Mouse (Mus musculus) right cerebral cortex, postnatal 36 days (tissue): ENCODE results near the gene Arhgef39.

Source experiments
- DNase-seq, 2 experiments: peaks; one replicate each; pipeline ENCODE4 v3.0.0; 2022; ENCODE audit warnings: low spot score in 2 of 2, mixed read lengths in 1 of 2

Arhgef39 gene

DNA sequence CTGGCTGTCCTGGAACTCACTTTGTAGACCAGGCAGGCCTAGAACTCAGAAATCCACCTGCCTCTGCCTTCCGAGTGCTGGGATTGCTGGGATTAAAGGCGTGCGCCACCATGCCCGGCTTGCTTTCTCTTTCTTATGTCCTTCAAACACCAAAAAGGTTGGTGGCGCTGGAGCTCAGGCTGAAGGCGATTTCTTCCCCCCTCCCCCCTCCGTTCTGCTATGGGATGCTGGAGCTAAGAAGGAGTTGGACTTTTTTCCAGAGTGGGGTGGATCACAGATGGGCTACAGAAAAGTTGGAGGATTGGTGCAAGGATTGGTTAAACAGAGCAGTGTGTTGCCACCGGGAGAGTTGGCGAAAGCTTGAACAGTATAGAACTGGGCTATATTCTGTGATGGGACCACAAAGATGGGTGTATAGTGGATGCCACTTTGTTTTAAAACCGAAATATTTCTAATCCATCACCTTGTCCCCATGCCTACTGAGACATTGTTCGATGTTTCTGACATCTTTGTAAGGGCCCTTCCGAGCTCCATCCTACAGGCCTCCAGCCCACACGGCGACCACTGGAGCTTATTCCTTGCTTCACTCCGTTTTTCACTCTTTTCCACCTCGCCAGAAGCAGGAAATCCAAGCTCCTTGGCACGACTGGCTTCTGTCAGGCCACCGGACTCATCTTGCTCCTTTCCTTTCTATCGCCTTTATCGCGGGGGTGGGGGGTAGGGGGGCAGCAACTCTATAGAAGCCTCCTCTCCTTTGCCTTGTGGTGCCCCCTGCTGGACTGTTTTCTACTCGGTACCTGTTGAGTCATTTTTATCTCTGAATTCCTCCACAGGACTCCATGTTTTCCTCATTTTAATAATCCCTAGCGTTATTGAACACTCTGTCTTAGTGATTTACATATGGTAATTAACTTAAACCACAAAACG, 20.3 kb downstream of the Arhgef39 start:
- DNase-seq, result no peak

GRCm38 (mm10) chr4:43478534-43478858, 21.0 kb downstream of the Arhgef39 start:
- DNase-seq, result no peak

GRCm38 (mm10) chr4:43477857-43478533, 21.5 kb downstream of the Arhgef39 start:
- DNase-seq, result peak; percentile 83 to 84

GRCm38 (mm10) chr4:43476604-43477003, 22.9 kb downstream of the Arhgef39 start:
- DNase-seq, result no peak

- no peak for DNase-seq
These were observed 25.9 kb downstream of the Arhgef39 start for GRCm38 (mm10) chr4:43473636-43474035.

DNA sequence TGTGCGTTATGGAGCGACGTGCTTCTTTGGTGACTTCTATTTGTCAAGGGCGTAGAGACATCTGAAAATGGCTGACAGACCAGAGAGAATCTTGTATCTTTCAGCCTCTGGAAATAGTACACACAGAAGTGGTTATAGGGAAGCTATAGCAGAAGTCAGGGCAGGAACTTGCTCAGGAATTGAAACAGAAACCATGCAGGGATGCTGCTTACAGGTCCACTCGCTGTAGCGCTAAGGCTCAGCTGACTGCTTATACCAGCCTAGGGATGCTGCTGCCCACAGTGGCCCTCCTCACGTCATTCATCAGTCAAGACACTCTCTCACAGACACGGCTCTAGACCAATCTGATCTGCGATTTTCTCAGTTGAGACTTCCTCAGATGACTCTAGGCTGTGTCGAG, 29.2 kb downstream of the Arhgef39 start:
- DNase-seq, result no peak

DNA sequence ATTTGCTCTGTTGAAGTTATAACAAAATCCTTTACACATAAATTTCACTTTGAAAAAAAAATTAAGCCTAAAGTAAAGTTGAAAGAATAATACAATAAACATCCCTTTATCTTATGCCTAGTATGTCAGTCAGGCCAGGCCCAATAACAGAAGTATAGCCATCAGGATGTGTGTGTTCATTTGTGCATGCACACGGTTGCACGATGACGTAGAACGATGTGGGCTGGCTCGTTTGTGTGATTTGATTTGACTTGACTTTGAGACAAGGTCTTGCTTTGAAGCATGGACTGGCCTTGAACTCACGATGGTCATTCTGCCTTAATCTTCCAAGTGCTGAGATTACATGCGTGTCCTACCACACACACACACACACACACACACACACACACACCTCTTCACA, 32.6 kb downstream of the Arhgef39 start:
- no peak for DNase-seq

GRCm38 (mm10) chr4:43465935-43466334, 33.6 kb downstream of the Arhgef39 start:
- DNase-seq, result no peak

DNA sequence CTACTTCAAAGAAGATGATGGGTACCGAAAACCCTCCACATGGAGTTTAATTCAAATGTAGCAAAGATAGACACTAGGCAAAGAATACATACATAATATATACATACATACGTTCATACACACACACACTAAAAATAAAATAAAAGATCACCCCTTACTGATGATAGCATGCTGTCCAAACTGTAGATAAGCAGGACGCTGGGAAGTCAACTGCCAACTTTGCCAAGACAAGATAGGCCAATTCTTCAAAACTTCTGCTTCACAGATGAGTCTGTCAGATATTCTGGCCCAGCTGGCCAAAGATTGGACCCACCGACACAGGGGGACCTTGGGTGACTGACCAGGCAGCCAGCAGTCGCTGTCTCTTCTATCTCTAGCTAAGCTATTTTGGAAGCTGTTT, 36.4 kb downstream of the Arhgef39 start:
- DNase-seq, result no peak

GRCm38 (mm10) chr4:43457124-43457523, 42.4 kb downstream of the Arhgef39 start:
- no peak for DNase-seq

GRCm38 (mm10) chr4:43456470-43456869, 43.0 kb downstream of the Arhgef39 start:
- no peak for DNase-seq

GRCm38 (mm10) chr4:43454041-43454836, 45.3 kb downstream of the Arhgef39 start, which contains the start of gene Cd72:
Cd72 (minus strand) TSS chr4:43454628.
- DNase-seq, result no peak

GRCm38 (mm10) chr4:43453413-43453812, 46.1 kb downstream of the Arhgef39 start:
- DNase-seq, result no peak

DNA sequence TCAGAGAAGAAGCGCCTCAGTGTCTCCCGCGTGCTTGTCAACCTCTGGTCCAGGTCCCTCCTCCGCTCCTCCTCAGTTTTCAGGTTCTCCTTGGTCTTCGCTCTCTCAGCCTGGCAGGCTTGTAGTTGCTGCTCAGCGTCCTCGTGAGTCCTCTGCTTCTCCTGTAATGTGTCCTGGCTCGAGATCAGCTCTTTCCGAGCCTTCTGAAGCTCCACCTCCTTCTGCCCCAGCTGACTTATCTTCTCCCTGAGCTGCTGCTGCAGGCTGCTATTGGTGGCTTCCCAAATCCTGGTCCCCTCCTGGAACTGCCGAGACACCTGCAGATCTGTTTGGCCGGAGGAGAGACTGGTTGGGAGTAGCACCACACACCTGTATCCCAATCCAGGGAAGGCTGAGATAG, 47.2 kb downstream of the Arhgef39 start:
- no peak for DNase-seq

DNA sequence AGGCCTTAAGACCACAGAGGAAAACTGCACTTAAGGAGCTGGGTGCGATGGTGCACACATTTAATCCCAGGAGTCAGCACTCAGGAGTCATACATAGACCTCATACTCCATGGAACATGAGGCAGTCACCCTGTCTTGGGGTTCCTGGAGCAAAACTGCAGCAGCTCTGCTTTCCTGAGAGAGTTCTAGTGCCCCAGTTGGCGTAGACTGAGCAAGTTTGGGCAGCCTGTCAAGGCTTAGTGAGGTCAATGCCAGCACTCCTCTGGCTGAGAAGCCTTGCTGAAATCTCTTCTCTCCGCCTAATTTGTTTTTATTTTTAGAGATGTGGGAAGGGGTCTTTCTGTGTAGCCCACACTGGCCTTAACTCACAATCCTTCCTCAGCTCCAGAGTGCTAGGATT, 50.9 kb downstream of the Arhgef39 start:
- no peak for DNase-seq

- no peak for DNase-seq
These were observed 52.2 kb downstream of the Arhgef39 start for GRCm38 (mm10) chr4:43447251-43447650.
